Mouse (Mus musculus): ENCODE results near the gene Dppa3. TPM values are rescaled to one million over a fixed set of nuclear protein-coding genes. Genes with fewer than 3 reads are reported as not detected.
"Not testable (repeated sequence)": the region's sequence is repeated elsewhere in the genome, so short reads cannot be mapped to it uniquely, and the experiment has no call there.

The Dppa3 gene
- polyA plus RNA-seq, 1 experiment from 2014 or later = not detected

DNA sequence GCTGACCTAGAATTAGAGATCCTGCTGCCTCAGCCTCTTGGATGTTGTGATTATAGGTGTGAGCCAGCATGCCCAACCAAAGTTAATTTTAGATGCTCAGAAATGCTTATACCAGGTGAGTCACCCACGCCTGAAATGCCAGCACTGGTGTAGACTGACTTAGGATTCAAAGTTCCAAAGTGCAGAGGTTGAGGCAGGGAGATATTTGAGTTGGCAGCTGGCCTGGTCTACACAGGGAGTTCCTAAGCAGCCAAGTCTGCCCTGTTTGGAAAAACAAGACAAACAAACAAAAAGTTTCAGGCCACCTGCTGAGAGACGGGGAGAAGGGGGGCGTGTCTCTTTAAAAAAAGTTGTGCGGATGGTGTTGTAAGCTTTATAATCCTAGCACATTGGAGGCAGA lies 1.1 kb upstream of the Dppa3 start:
- ATAC-seq (ENCODE audit: insufficient read depth, low FRiP score) = no peak
- Histone ChIP-seq H3K27me3 (ENCODE audit: control insufficient read depth, insufficient read depth, low read length) (no peaks in the 10 kb centered on the region), H3K4me3 (replicated peaks; ENCODE audit: low read length) (no peak overlapping the region), H3K27ac (ENCODE audit: low read length) (no peak overlapping the region), H3K4me2 (ENCODE audit: low read depth, low read length) (no peak overlapping the region), H3K4me1 (ENCODE audit: control insufficient read depth, insufficient read depth, low read length) (no peaks in the 10 kb centered on the region), H3K9me3 (replicated peaks; ENCODE audit: control insufficient read depth, low read length) (no peaks in the 10 kb centered on the region; the same call in 1 of the 2 replicates), H3K9ac (ENCODE audit: low read length) (no peak overlapping the region), H3K36me3 (ENCODE audit: control insufficient read depth, insufficient read depth, low read length) (no peaks in the 10 kb centered on the region)
- WGBS = 67% methylated on average over 4 of the region's 4 CpGs

DNA sequence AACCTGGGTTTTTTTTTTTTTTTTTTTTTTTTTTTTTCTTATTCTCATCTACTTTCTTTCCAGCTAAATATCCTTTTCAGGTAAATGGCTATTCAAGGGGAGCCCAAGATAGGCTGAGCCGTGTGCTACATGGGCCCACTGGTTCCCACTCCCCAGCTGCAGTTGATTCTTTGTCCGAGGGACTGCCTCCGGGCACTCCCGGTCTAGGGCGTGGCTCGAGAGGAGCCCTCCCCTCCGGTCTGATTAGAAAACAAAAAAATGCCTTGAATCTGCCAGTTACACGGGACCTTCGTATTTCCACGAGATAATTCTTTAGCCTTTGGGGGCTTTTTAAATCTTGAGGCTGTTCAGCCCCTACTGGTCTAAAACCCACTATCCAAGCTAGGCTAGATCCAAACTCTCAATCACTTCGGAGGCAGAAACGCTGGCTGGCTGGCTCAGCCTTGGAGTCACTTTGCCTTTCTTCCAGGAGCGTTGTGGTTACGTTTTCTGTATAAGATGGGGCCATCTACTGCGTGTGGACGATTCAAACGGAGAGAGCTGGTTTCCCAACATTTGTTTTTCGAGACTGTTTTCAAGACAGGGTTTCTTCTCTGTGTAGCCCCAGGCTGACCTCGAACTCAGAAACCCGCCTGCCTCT lies 1.4 kb downstream of the Dppa3 start:
- no peaks in the 10 kb centered on the region for H3K27me3 ChIP-seq (ENCODE audit: control insufficient read depth, insufficient read depth, low read length)
- H3K9me3 ChIP-seq (replicated peaks; ENCODE audit: control insufficient read depth, low read length) = no peaks in the 10 kb centered on the region; the same call in 1 of the 2 replicates
- 28% methylated on average over 20 of the region's 20 CpGs for WGBS
- H3K4me3 ChIP-seq (replicated peaks; ENCODE audit: low read length) = peak overlapping the region; percentile 29
- peak overlapping the region; percentile 45 for H3K4me2 ChIP-seq (ENCODE audit: low read depth, low read length)
- H3K27ac ChIP-seq (ENCODE audit: low read length) = no peak overlapping the region
- H3K36me3 ChIP-seq (ENCODE audit: control insufficient read depth, insufficient read depth, low read length) = no peaks in the 10 kb centered on the region
- no peaks in the 10 kb centered on the region for H3K4me1 ChIP-seq (ENCODE audit: control insufficient read depth, insufficient read depth, low read length)
- H3K9ac ChIP-seq (ENCODE audit: low read length) = no peak overlapping the region
- no peak for ATAC-seq (ENCODE audit: insufficient read depth, low FRiP score)

DNA sequence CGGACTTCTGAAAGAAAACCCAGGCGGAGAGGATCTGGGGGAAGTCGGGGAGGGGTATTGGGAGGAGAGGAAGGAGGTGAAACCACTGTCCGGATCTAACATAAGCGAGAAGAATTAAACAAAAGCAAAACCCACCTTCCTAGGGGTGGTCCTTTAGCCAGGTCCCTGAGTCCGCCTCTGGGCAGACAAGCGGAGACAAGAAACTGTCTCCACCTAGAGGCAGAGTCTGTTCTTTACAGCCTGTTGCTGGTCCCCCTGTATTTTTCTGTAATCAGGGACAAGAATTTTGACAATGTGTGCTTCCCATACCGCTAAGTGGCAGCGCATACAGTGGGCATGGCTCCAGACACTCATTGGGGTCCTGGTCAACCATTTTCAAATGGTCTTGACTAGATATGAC lies 7.2 kb downstream of the Dppa3 start:
- Histone ChIP-seq H3K36me3 (ENCODE audit: control insufficient read depth, insufficient read depth, low read length) (no peaks in the 10 kb centered on the region), H3K9ac (ENCODE audit: low read length) (no peak overlapping the region), H3K4me3 (replicated peaks; ENCODE audit: low read length) (no peak overlapping the region), H3K27ac (ENCODE audit: low read length) (no peak overlapping the region), H3K9me3 (replicated peaks; ENCODE audit: control insufficient read depth, low read length) (no peaks in the 10 kb centered on the region), H3K4me1 (ENCODE audit: control insufficient read depth, insufficient read depth, low read length) (no peaks in the 10 kb centered on the region), H3K4me2 (ENCODE audit: low read depth, low read length) (no peak overlapping the region), H3K27me3 (ENCODE audit: control insufficient read depth, insufficient read depth, low read length) (no peaks in the 10 kb centered on the region)
- ATAC-seq (ENCODE audit: insufficient read depth, low FRiP score) = no peak
- 43% methylated on average over 9 of the region's 9 CpGs for WGBS

DNA sequence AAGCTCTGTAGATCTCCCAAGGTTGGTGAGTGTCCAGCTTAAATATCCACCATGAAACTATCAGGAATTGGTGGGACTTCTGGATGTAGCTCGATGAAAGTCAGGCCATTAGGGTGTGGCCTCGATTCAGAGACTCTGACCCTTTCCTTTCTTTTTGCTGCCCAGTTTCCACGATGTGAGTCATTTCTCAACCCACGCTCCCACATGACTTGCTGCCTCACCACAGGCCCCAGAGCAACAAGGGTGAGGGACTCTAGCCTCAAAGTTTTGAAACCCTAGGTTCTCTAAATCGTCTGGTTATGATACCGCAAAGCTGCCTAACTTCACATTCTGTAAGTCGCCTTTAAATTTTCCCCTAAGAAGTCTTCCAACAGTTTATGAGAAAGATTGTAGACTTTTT lies 9.1 kb downstream of the Dppa3 start:
- Histone ChIP-seq H3K9me3 (replicated peaks; ENCODE audit: control insufficient read depth, low read length) (no peaks in the 10 kb centered on the region), H3K4me2 (ENCODE audit: low read depth, low read length) (no peak overlapping the region), H3K4me3 (replicated peaks; ENCODE audit: low read length) (no peak overlapping the region), H3K4me1 (ENCODE audit: control insufficient read depth, insufficient read depth, low read length) (no peaks in the 10 kb centered on the region), H3K27ac (ENCODE audit: low read length) (no peak overlapping the region), H3K9ac (ENCODE audit: low read length) (no peak overlapping the region), H3K27me3 (ENCODE audit: control insufficient read depth, insufficient read depth, low read length) (no peaks in the 10 kb centered on the region), H3K36me3 (ENCODE audit: control insufficient read depth, insufficient read depth, low read length) (no peaks in the 10 kb centered on the region)
- WGBS = 74% methylated on average over 7 of the region's 7 CpGs
- ATAC-seq (ENCODE audit: insufficient read depth, low FRiP score) = no peak

DNA sequence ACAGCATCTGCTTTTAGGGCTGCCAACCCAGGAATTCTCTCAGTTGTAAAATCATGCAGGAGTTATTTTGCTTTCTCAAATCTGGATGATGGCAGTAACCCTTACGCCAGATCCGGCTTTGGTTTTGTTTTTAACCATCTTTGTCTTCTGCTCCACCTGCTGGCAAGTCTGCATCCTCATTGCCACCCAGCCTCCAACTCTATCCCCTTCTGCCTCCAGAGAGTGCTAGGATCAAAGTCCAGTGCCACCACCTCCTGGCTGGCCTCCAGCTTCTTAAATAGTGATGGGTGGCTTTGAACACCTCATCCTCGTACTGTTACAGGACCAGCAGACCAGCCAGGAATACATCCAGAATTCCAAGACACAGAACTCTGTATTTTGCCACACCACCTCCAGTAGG lies 10.5 kb downstream of the Dppa3 start:
- no peak overlapping the region for H3K4me2 ChIP-seq (ENCODE audit: low read depth, low read length)
- H3K27me3 ChIP-seq (ENCODE audit: control insufficient read depth, insufficient read depth, low read length) = no peaks in the 10 kb centered on the region
- H3K4me3 ChIP-seq (replicated peaks; ENCODE audit: low read length) = no peak overlapping the region
- H3K36me3 ChIP-seq (ENCODE audit: control insufficient read depth, insufficient read depth, low read length) = no peaks in the 10 kb centered on the region
- no peak for ATAC-seq (ENCODE audit: insufficient read depth, low FRiP score)
- no peaks in the 10 kb centered on the region for H3K4me1 ChIP-seq (ENCODE audit: control insufficient read depth, insufficient read depth, low read length)
- H3K9ac ChIP-seq (ENCODE audit: low read length) = no peak overlapping the region
- H3K9me3 ChIP-seq (replicated peaks; ENCODE audit: control insufficient read depth, low read length) = no peaks in the 10 kb centered on the region
- 69% methylated on average over 3 of the region's 3 CpGs for WGBS
- H3K27ac ChIP-seq (ENCODE audit: low read length) = no peak overlapping the region

DNA sequence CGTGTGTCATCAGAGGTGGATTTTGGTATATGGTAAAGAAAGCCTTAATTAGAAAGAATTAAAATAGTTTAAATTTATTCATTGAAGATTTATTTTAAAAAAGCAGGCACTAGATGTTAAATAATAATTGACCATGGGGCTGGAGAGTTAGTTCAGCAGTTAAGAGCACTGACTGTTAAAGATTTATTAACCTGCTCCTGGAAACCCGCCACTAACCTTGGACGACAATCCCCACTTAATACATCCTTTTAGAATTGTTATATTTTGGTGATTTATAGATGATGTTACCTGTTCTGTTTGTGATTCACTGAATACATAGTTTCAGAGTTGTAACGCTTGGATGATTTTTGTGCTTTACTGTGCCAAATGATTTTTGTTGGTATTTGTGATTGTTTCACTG lies 11.4 kb downstream of the Dppa3 start:
- not testable (repeated sequence) for H3K4me3 ChIP-seq (replicated peaks; ENCODE audit: low read length); H3K9me3 ChIP-seq (replicated peaks; ENCODE audit: control insufficient read depth, low read length); H3K9ac ChIP-seq (ENCODE audit: low read length); H3K4me1 ChIP-seq (ENCODE audit: control insufficient read depth, insufficient read depth, low read length); H3K4me2 ChIP-seq (ENCODE audit: low read depth, low read length); H3K27ac ChIP-seq (ENCODE audit: low read length); H3K36me3 ChIP-seq (ENCODE audit: control insufficient read depth, insufficient read depth, low read length); H3K27me3 ChIP-seq (ENCODE audit: control insufficient read depth, insufficient read depth, low read length); ATAC-seq (ENCODE audit: insufficient read depth, low FRiP score)
- 64% methylated on average over 4 of the region's 4 CpGs for WGBS

DNA sequence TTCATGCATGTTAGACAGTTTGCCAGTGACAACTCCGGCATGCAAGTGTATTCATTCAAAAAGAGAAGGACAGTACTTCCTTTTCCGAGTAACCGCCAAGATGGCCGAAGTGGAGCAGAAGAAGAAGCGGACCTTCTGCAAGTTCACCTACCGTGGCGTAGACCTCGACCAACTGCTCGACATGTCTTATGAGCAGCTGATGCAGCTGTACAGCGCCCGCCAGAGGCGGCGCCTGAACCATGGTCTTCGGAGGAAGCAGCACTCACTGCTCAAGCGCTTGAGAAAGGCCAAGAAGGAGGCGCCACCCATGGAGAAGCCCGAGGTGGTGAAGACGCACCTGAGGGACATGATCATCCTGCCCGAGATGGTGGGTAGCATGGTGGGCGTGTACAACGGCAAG lies 18.0 kb downstream of the Dppa3 start:
- not testable (repeated sequence) for H3K4me1 ChIP-seq (ENCODE audit: control insufficient read depth, insufficient read depth, low read length)
- whole genome bisulfite sequencing = 94% methylated on average over 20 of the region's 21 CpGs

DNA sequence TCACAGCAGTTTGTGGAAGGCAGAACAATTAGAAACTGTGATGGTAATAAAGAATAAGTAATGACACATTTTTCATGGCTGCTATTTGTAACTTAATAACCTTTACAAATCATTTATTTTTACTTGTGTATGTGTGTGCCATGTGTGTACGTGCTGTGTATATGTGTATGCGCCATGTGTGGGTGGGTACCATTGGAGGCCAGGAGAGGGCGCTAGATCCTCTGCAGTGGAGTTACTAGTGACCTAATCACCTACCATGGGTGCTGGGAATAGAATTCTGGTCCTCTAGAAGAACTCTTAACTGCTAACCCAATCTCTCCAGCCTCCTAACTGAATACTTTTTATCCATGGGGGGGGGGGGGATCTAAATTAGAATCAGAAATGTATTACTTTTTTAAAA lies 23.7 kb downstream of the Dppa3 start:
- Histone ChIP-seq H3K4me2 (ENCODE audit: low read depth, low read length) (no peak overlapping the region), H3K27me3 (ENCODE audit: control insufficient read depth, insufficient read depth, low read length) (no peaks in the 10 kb centered on the region), H3K9ac (ENCODE audit: low read length) (no peak overlapping the region), H3K4me1 (ENCODE audit: control insufficient read depth, insufficient read depth, low read length) (no peaks in the 10 kb centered on the region), H3K4me3 (replicated peaks; ENCODE audit: low read length) (no peak overlapping the region), H3K9me3 (replicated peaks; ENCODE audit: control insufficient read depth, low read length) (no peaks in the 10 kb centered on the region), H3K36me3 (ENCODE audit: control insufficient read depth, insufficient read depth, low read length) (no peaks in the 10 kb centered on the region), H3K27ac (ENCODE audit: low read length) (no peak overlapping the region)
- no peak for ATAC-seq (ENCODE audit: insufficient read depth, low FRiP score)
- 76% methylated on average over 3 of the region's 3 CpGs for WGBS

More for the DNA sequence above, 18.0 kb downstream of the Dppa3 start:
- not testable (repeated sequence) for H3K9me3 ChIP-seq (replicated peaks; ENCODE audit: control insufficient read depth, low read length); H3K4me3 ChIP-seq (replicated peaks; ENCODE audit: low read length); ATAC-seq (ENCODE audit: insufficient read depth, low FRiP score); H3K4me2 ChIP-seq (ENCODE audit: low read depth, low read length); H3K9ac ChIP-seq (ENCODE audit: low read length); H3K36me3 ChIP-seq (ENCODE audit: control insufficient read depth, insufficient read depth, low read length); H3K27ac ChIP-seq (ENCODE audit: low read length); H3K27me3 ChIP-seq (ENCODE audit: control insufficient read depth, insufficient read depth, low read length)

DNA sequence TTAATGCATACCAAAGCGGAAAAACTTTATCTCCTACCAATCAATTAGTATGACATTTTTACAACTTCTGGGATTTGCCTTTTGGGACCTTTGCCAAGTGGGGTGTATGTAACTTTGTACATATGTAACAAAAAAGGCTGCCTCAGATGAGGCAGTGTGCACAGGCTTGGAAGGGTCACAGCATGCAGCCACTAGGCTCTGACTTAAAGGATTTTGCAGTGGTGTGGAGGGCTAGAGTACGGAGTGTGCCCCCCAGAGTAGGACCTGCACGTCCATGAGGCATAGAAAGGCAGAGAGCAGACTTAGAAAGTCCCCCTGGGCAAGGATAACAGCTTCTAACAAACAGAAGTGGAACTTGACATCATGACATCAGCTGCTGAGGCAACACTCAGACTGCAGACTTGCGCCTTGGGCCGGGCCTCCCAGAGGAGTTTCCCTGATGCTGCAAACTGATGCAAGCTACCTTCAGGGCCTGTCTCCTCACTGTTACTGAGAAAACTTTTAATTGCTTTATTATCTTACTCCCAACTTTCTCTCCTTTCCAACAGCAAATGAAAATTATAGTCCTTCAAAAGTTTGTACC lies 24.3 kb downstream of the Dppa3 start:
- Histone ChIP-seq H3K4me1 (ENCODE audit: control insufficient read depth, insufficient read depth, low read length) (no peaks in the 10 kb centered on the region), H3K4me2 (ENCODE audit: low read depth, low read length) (no peak overlapping the region), H3K9ac (ENCODE audit: low read length) (no peak overlapping the region), H3K27me3 (ENCODE audit: control insufficient read depth, insufficient read depth, low read length) (no peaks in the 10 kb centered on the region), H3K9me3 (replicated peaks; ENCODE audit: control insufficient read depth, low read length) (no peaks in the 10 kb centered on the region), H3K36me3 (ENCODE audit: control insufficient read depth, insufficient read depth, low read length) (no peaks in the 10 kb centered on the region), H3K4me3 (replicated peaks; ENCODE audit: low read length) (no peak overlapping the region), H3K27ac (ENCODE audit: low read length) (no peak overlapping the region)
- ATAC-seq (ENCODE audit: insufficient read depth, low FRiP score) = no peak
- 54% methylated on average over 5 of the region's 5 CpGs for WGBS
